Mouse (Mus musculus) lung, postnatal 0 days (tissue): Measurements from ENCODE around the gene Map2. TPM values are rescaled to one million over a fixed set of nuclear protein-coding genes. Genes with fewer than 3 reads are reported as not detected.

ENCODE experiments used
- ATAC-seq: fragments of 200-750 bp; cut with Nextera tagmentation; 2 replicates; pipeline ENCODE4 v1.8.0; 2017; ENCODE audit warnings: moderate library complexity
- DNase-seq: peaks from one replicate; pipeline ENCODE4 v3.0.0-alpha.2; 2016; ENCODE audit warnings: low spot score
- H3K27ac ChIP-seq: fragments of 300-500 bp; sonication (generic); 2 replicates; pipeline ENCODE4 v1.5.1; 2014; ENCODE audit warnings: antibody characterized with exemption, mild to moderate bottlenecking, low read length, mixed read lengths
- H3K27me3 ChIP-seq: fragments of 300-500 bp; sonication (generic); replicated peaks from 2 replicates; pipeline ENCODE4 v1.6.1; 2014; ENCODE audit warnings: low read length, mixed read lengths; ENCODE audit not compliant: insufficient read depth
- H3K36me3 ChIP-seq: fragments of 300-500 bp; sonication (generic); 2 replicates; pipeline ENCODE4 v1.6.1; 2014; ENCODE audit warnings: low read length, mixed read lengths; ENCODE audit not compliant: insufficient read depth
- H3K4me1 ChIP-seq: fragments of 300-500 bp; sonication (generic); 2 replicates; pipeline ENCODE4 v1.6.1; 2014; ENCODE audit warnings: antibody characterized with exemption, low read depth, low read length, mixed read lengths; ENCODE audit not compliant: insufficient read depth
- H3K4me2 ChIP-seq: fragments of 300-500 bp; sonication (generic); replicated peaks from 2 replicates; pipeline ENCODE4 v1.6.1; 2014; ENCODE audit warnings: low read depth, mild to moderate bottlenecking, low read length, moderate library complexity, mixed read lengths
- H3K4me3 ChIP-seq: fragments of 300-500 bp; sonication (generic); 2 replicates; pipeline ENCODE4 v1.5.1; 2014; ENCODE audit warnings: low read depth, low read length
- H3K9ac ChIP-seq: fragments of 300-500 bp; sonication (generic); replicated peaks from 2 replicates; pipeline ENCODE4 v1.6.1; 2014; ENCODE audit warnings: low read depth, mild to moderate bottlenecking
- H3K9me3 ChIP-seq: fragments of 300-500 bp; sonication (generic); 2 replicates; pipeline ENCODE4 v1.6.1; 2016; ENCODE audit warnings: low read length, mixed read lengths
- CTCF ChIP-seq: IDR thresholded peaks from 2 replicates; pipeline ENCODE4 v1.5.1; 2016; ENCODE audit warnings: antibody characterized with exemption, mild to moderate bottlenecking
- EP300 ChIP-seq: IDR thresholded peaks from 2 replicates; pipeline ENCODE4 v1.6.1; 2016; ENCODE audit warnings: antibody characterized with exemption, mild to moderate bottlenecking, control low read depth
- WGBS: fragments of 180-500 bp; shearing (Covaris S2); extraction: QIAGEN DNeasy Blood & Tissue Kit; methylation state at CpG from one replicate; pipeline ENCODE4 v1.1.7; 2014; 5-methylcytosine and 5-hydroxymethylcytosine counted together
- polyA plus RNA-seq: library from polyadenylated mRNA; unstranded; fragments of >200 nt; fragmentation: Nextera tagmentation; extraction: Ambion mirVana; gene quantifications from 2 replicates; pipeline ENCODE4 v1.2.1, GENCODE M21; 2015

Gene Map2
- polyA plus RNA-seq, 1 experiment from 2014 or later, result 2.1 TPM

GRCm38 (mm10) chr1:66195040-66195726, 20.1 kb downstream of the Map2 start:
- Histone ChIP-seq H3K4me1 (no peaks in the 10 kb centered on the region), H3K9ac (no peak overlapping the region), H3K27ac (no peak overlapping the region), H3K9me3 (no peaks in the 10 kb centered on the region), H3K27me3 (no peaks in the 10 kb centered on the region), H3K4me2 (no peak overlapping the region), H3K4me3 (no peak overlapping the region), H3K36me3 (no peaks in the 10 kb centered on the region)
- no peak for ATAC-seq
- no peak for DNase-seq
- WGBS, result 83% methylated on average over 13 of the region's 13 CpGs
- TF ChIP-seq EP300, result no peak
- no peak for TF ChIP-seq CTCF

DNA sequence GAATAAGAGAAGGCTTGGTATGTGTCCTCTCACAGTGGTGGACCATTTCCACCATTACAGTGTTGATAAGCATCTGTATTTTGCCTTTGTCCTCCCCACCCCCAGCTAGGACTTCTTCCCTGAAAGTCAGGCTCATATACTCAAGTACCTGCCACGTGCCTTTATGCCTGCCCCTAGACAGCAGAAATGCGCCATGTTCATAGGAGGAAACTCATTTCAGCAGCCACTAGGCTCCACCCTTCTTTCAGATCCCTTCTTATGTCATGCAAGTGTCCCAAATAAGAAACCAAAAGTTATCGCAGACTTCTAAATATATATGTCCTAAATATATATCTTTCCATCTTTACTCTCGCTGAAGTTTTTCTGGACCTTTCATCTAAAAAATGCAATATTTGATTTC, 21.2 kb downstream of the Map2 start:
- H3K36me3 ChIP-seq, result no peaks in the 10 kb centered on the region
- H3K27me3 ChIP-seq, result no peaks in the 10 kb centered on the region
- no peaks in the 10 kb centered on the region for H3K9me3 ChIP-seq
- H3K4me1 ChIP-seq, result no peaks in the 10 kb centered on the region
- no peak for ATAC-seq
- no peak overlapping the region for H3K9ac ChIP-seq
- H3K27ac ChIP-seq, result no peak overlapping the region
- 88% methylated on average over 4 of the region's 4 CpGs for WGBS
- no peak overlapping the region for H3K4me2 ChIP-seq
- H3K4me3 ChIP-seq, result no peak overlapping the region
- DNase-seq, result no peak
- TF ChIP-seq EP300, result no peak
- no peak for TF ChIP-seq CTCF

DNA sequence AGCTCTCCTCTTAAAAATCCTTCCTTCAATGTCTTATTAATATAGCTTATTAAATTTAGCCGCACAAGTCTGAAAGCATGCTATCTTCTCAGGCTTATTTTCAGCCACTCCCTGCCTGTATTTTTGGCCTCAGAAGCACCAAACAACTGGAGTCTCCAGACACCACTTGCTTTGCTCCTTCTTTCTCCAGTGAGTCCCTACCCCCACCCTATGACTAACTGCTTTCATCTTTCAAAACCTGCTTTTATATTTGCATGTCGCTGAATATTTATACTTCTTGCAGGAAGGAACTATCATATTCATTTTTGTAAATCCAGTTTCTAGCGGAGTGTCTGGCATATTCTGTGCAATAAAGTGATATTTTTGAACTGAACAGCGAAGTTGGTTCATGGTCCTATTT, 21.6 kb downstream of the Map2 start:
- Histone ChIP-seq H3K4me2 (no peak overlapping the region), H3K9ac (no peak overlapping the region), H3K36me3 (no peaks in the 10 kb centered on the region), H3K27ac (no peak overlapping the region), H3K4me3 (no peak overlapping the region), H3K4me1 (no peaks in the 10 kb centered on the region), H3K9me3 (no peaks in the 10 kb centered on the region), H3K27me3 (no peaks in the 10 kb centered on the region)
- TF ChIP-seq CTCF (no peak), EP300 (no peak)
- ATAC-seq (no peak), DNase-seq (no peak)
- 80% methylated on average over 4 of the region's 4 CpGs for WGBS

DNA sequence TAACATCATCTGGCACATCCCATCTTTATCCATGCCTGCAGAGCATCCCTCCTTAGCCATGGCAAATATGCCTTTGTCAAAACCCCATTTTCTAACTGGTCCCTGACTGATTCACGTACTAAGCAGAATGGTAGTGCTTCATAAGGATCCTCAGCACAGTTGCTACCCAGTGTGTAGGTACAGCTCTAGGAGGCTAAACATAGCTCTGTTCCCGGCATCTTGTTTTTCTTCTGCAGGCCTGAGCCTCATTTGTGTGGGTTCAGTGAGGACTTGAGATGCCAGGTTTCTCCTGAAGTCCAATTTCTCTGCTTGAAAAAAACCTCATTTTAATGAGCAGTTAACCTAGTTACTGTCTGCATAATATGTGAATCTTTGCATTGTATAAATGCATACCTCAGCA, 30.4 kb downstream of the Map2 start:
- WGBS, result 92% methylated on average over 2 of the region's 2 CpGs
- Histone ChIP-seq H3K4me2 (no peak overlapping the region), H3K27me3 (no peaks in the 10 kb centered on the region), H3K9ac (no peak overlapping the region), H3K27ac (no peak overlapping the region), H3K4me3 (no peak overlapping the region), H3K9me3 (no peaks in the 10 kb centered on the region), H3K4me1 (no peaks in the 10 kb centered on the region), H3K36me3 (no peaks in the 10 kb centered on the region)
- DNase-seq, result no peak
- ATAC-seq, result no peak
- no peak for TF ChIP-seq EP300
- TF ChIP-seq CTCF, result no peak

- no peak overlapping the region for H3K4me3 ChIP-seq
- 73% methylated on average over 3 of the region's 3 CpGs for WGBS
- H3K27ac ChIP-seq, result no peak overlapping the region
- H3K9ac ChIP-seq, result no peak overlapping the region
- no peak for TF ChIP-seq EP300
- no peak for TF ChIP-seq CTCF
- no peak for DNase-seq
- H3K36me3 ChIP-seq, result no peaks in the 10 kb centered on the region
- no peaks in the 10 kb centered on the region for H3K4me1 ChIP-seq
- H3K4me2 ChIP-seq, result no peak overlapping the region
- H3K9me3 ChIP-seq, result no peaks in the 10 kb centered on the region
- ATAC-seq, result no peak
- no peaks in the 10 kb centered on the region for H3K27me3 ChIP-seq
Measured at GRCm38 (mm10) chr1:66206904-66207303, 31.8 kb downstream of the Map2 start.

- Histone ChIP-seq H3K36me3 (no peaks in the 10 kb centered on the region), H3K4me1 (no peaks in the 10 kb centered on the region), H3K27ac (no peak overlapping the region), H3K27me3 (no peaks in the 10 kb centered on the region), H3K4me2 (no peak overlapping the region), H3K9me3 (no peaks in the 10 kb centered on the region), H3K4me3 (no peak overlapping the region), H3K9ac (no peak overlapping the region)
- WGBS, result 71% methylated on average over 7 of the region's 7 CpGs
- TF ChIP-seq CTCF (no peak), EP300 (no peak)
- DNase-seq, result no peak
- ATAC-seq, result no peak
Measured at GRCm38 (mm10) chr1:66211074-66211791, 36.2 kb downstream of the Map2 start.
